Mouse (Mus musculus) lung, postnatal 10 days (tissue): Measurements from ENCODE around the gene Hoxb8.
A peak's percentile ranks its signal among the peaks of the same experiment; 100 is the strongest.

Experiments used
- DNase-seq: peaks from one replicate; pipeline ENCODE4 v3.0.0; 2021

Gene Hoxb8

DNA sequence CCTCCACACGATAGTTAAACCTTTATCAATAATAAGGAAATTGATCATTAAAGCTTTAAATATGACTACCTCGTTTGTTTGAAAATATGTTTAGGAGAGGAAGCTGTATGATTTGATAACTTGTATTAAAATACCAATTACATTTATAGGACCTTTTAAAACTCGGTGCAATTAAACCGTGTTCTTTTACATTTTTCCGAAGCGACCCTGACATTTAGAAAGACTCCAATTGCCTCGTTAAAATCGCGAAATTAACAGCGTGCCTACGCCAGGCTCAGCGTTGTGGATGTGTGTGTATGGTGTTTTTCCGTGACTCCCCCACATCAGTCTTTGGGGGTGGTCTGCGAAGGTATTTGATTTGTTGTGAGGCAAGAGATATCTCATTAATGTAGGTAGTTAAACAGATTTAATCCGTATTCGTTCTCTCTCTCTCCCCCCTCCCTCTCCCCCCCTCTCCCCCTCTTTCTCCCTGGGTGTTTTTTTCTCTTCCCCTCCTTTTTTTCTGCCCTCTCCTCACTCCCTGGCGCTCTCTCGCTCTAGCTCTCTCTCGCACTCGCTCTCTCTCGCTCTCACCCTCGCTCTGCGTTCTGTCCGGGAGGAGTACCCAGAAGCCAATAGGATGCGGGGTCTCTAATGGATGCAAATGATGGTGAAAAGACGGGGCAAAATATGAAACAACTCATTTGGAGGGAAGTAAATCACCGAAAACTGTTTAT, at the start of gene Hoxb8:
Gene Hoxb8, plus strand, starts transcription at position 51 of the 716 bp plus-strand sequence.
- no peak for DNase-seq

DNA sequence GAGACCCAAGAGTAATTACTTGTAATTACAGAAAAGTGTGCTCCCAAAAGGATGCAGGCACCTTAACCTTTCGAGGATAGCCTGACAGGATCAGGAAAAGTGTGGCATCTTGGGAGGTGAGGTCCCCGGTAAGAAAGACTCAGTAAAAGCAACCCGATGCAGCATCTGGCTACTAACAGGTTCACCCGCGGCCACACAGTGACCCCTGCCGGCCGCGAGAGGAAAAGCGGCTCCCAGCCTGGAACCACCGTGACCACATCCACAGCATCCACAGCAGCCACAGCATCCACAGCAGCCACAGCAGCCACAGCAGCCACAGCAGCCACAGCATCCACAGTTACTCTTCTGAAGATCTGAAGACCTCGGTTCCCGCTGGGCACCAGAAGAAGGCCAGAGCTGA, 46.8 kb upstream of the Hoxb8 start:
- peak; percentile 58 for DNase-seq

DNA sequence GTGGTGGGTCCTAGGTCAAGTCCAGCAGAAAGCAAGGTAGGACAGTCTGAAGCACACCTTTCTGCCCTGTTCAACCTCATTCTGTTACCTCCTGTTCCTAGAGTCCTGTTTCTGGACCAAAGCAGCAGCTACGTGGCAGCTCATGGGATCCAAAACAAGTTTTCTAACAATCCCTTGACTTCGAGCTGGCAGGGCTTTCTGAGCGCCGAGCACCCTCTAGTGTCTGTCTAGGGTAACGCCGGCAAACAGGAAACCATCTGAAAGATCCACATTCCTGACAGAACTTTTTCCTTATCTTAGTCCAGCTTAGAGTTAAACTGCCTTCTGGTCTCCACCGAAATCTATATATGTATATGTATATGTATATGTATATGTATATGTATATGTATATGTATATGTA, 41.5 kb upstream of the Hoxb8 start:
- DNase-seq: peak; percentile 69

DNA sequence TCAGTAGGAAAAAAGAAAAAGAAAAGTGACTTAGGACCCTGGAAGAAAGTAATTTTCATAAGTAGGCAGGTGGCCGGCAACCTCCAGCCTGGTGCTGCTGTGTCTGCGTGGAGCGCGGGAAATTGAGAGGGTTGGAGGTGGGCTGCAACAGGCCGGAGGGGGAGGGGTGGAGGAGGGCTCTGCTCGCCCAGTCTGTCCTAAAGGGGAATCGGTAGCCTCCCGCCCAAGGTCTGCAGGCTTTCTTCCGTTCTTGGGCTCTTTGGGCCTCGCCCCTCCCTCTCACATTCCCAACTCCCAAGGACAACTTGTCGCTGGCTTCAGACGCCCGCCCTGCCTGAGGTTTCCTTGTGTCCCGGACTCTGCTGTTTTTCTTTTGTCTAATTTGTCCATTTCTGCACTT, 30.8 kb upstream of the Hoxb8 start:
- no peak for DNase-seq

DNA sequence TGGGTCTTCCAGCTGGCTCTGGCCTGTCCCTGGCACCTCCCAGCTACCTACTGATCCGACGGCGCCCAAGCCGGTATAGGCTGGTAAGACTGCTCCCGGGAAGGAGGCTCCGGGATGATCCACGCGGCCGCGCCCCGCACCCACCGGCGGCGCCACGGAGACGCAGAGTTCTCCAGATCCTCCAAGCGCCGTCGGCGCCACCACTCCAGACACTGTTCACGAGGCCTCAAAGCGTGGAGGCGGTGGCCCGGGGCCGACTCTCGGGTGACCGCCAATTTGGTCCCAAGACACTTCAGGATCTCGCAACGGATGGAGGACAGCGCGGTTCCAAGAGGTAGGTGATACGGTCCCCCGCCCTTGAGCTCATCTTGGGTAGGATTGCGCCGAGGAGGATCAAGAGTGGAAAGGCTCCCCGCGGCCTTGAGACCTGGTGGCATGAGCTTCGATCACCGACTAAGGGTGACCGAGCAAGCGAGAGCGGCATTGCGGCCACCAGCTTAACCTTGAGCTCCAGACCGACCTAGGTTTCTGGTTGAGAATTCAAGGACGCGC, 30.1 kb upstream of the Hoxb8 start:
- no peak for DNase-seq

DNA sequence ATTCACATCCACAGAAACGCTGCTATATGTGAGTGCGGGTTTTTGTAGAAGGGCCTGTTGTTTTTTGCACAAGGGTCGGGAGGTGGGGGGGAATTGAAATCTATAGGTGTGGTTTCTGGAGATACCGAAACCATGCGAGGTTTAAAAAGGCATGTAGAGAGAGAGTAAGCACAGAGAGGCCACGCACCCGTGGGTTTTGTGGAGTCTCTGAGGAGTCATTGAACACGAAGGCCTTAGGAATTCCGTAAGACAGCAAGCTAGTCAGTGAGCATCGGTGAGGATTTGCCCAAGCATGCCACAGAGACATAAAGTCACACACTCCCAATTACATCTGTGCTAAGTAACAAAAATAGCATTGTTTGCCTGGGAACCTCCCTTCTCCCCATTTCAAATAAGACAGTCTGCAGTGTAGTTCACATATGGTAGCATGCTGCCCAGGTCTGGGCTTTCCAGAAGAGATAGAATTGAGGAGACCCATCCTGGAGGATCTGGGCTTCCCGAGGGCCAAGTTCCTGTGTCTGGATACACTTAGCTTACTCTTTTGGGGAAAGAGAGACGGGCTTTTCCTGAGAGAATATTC, 29.1 kb upstream of the Hoxb8 start:
- DNase-seq: no peak

DNA sequence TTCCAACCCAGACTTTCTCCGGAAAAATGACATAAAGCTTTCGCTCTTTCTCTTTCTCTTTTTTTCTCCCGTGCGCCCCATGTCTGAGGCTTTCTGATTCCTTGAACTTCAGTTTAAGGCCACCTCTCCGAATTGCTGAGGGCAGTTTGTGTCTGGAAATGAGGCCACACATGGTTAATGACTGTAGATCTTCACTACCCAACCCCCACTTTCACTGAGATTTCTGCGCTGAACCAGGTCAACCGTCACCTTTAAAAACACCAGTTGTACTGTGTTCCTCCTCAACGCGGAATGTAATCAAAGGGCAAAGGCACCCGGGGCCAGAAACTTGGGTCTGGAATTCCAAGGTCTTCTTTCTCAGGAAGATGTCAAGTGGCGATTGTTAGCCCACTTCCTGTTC, 27.5 kb upstream of the Hoxb8 start:
- DNase-seq: no peak

DNA sequence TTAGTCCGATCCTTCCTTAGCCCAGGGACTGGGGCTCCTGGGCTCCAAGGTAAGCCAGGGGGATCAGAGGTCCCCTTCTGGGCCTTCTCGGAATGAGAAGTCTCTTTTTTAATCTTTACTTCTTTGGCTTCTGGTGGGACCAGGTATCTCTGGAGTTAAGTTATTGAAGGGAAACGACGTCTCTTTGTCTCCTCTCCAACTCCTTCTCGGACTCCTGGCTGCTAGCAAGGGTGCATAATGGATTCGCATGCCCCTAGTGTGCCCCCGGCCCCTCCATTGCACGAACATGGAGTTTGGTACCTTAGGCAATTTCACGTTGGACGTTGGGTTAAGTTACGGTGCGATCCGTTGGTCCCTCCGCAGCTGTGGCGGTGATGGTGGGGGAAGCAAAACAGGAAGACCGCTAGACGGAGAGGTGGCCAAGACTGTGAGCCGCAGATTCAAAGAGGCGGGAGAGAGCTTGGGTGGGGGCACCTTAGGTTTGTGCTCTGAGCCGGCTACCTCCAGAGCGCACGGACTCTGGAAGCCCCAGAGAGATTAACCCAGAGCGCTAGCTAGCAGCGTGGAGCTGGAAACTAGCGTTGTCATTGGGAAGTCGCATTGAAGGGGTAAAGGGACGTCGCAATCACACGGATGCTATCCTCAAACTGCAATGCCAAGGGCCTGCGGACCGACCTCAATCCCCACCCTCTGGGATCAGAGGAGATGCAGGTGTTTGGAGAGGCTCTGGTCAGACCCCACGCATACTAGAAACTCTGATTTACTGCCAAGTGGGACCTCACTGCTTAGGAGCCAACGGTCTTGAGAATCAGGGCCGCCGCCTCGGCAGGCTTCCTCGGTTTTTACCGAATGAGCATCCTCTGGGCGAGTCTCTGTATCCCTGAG, 26.4 kb upstream of the Hoxb8 start:
- no peak for DNase-seq

DNA sequence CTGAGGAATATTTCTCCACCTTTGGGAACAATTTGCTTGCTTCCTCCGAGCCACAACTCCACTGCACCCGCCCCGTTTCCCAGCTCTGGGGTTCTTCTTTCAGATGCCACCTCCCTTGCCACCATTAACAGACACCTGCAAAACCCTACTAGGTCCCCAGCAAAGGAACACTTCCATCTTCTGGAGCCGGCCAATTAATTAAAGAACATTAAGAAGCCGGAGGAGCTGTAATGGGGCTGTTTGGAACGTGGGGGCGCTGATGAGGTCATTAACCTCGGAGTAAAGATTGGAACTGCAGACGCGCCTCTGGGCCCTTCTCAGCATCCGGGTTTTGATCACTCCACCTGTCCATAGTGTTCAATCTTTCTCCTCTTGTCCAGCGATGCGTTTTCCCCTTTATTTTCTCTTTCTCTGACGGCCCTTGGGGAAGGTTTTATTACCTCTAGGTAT, 25.7 kb upstream of the Hoxb8 start:
- no peak for DNase-seq

DNA sequence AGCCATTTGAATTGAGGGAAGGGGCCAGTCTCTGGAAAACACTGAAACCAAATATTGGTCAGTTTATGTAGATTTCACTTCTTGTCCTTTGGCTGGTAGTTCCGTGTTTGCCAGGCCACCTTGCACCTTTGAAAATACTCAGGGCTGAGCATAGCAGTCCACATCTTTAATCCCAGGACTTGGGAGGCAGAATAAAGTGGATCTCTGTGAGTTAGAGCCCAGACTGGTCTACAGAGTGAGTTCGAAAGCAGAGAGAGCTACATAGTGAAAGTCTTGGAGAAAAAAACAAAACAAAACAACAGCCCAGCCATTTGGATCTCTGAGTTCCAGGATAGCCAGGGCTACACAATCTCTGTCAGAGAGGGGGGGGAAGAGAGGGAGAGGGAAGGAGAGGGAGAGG, 24.6 kb upstream of the Hoxb8 start:
- no peak for DNase-seq

DNA sequence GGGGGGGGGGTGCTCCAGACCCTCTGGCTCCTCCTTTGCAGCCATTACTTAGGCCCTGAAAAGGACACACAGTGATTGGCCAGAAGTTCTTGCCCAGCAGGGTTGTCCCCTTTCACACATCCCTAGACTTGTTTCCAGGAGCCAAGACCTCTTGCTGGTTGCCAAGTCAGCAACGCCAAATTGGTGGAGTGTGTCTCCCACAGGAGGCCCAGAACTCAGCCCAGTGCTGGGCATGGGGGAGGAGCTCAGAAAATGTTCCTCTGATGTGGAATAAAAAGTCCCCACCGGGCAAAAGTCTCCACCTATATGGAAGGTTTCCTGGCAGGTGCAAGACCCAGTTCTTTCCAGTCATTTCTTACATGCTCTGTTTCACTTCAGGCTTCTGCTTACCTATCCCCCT, 22.7 kb upstream of the Hoxb8 start:
- no peak for DNase-seq

DNA sequence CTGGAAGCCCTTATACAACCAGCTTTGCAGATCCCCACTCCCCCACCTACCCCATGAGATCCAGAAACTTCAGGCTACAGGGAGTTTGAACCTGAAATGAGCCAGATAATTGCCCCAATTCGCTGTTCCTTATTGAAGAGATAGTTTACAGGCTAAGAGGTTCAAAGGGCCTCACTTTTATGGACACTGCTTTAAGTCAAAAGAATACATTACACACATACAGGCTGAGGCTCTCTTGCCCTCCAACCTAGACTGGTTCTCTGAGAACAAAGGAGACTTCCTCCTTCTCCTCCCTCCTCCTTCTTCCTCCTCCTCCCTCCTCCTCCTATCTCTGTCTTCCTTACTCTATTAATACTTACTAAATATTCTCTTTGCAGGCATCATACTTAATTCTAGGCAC, 22.2 kb upstream of the Hoxb8 start:
- no peak for DNase-seq

DNA sequence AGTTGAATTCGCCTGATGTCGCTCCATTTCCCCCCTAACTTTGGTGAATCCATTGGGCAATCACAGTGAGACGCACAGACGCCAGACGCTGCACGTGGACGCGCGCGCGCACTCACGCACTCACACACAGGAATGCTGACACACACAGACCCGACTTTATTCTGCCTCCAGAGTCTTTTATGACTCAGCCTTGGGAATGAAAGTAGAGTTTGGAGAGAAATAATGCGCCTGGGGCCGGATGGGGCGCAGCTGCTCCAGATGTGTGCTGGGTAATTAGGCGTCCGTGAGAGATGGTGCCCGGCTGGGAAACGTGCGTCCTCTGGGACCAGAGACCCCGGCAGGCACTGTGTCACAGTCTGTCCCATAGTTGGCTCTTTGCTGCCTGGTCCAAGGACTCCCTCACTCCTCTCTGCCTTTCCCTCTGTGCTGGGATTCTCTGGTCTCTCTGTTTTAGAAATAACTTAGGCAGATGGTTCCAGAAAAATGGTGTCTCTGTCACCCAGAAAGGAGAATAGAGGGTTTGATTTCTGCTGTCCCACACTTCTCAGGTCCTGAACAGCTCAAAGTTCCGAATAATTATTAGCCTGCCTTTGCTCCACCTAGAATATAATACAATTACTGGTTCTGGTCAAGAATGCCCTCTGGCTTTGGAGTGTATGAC, 21.3 kb upstream of the Hoxb8 start:
- DNase-seq: peak; percentile 45

DNA sequence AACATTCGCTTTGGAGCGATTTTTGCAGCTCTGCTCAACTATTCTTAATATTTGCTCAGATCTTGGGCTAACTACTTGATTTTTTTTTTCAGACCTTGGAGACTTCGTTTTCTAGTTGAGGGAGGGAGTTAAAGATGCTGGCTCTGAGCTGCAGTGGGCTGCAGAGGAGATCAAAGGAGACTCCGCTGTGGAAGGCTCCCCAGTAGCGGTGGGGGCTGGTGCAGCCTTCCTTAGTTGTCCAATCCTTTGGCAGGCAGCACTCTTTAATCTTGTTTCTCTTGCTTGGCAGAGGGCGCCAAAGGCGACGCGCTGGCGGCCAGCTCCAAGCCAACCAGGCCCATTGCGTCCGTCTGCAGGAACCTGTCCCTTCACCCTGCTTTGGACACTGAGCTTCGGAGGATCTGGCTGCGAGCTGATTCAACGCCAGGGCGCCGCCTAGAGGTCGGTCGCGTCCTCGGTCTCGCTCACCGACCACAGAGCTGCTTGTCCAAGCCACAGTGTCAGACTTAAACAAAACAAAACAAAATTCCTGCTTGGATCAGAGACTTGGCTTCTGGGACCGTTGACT, 20.3 kb upstream of the Hoxb8 start:
- DNase-seq: peak; percentile 84

DNA sequence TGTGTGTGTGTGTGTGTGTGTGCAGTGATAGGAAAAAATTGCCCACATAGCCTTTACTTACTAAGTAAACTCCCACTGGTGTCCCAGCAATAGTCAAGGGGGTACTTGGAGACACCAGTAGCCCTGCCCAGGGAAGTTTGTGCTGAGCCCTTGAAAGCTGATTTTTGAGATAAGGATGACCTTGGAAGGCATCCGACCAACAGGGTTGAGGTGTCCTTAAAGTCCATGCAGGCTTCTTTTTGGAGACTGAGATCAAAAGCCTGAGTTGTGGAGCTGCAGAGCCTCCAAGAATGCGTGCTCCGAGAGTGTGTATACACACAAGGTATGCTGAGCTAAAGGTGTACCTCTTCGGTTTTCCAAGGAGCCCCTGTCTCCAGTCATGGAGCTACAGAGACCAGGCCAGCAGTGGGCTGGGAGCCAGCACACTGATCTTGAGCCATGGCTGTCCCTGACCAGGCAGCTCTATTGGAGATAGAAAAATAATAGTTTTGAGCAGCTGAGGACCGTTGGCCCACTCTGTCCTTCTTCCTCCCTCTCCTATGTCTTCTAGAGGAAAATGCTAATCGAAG, 19.4 kb upstream of the Hoxb8 start:
- no peak for DNase-seq

DNA sequence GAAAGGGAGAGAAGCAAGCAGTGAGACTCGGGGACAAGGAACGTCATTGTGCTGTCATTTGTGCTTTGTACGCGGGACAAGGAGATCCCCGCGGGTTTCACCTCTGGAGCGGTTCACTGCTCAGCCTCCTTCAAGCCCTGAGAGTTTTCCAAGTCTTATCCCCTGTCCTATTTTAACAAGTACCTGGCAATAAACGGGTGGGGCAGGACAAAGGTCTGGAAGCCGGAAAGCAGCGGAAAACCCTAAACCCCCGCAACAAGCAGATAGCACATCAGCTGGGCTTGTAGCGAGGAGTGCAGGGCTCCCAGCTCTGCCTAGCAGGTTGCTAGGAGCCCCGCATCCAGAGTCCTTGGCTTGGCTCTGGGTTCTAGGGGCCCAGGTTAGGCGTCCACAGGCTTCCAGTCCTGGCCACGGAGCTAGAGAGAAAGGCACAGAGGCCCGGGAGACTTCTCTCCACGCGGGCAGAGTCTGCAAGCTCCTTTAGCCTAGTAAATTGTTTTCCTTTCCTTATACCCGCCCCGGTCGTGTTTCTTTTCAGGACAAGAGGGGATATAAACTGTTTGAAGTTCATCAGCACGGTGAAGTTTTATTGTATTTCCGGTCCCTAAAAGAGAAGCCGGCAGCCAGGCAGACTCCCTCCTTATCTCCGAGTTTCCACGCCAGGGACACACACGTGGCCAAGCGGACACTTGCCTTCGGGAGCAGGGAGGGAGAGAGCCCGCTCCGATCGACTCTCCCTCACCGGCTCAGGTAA, 17.9 kb upstream of the Hoxb8 start:
- DNase-seq: no peak

DNA sequence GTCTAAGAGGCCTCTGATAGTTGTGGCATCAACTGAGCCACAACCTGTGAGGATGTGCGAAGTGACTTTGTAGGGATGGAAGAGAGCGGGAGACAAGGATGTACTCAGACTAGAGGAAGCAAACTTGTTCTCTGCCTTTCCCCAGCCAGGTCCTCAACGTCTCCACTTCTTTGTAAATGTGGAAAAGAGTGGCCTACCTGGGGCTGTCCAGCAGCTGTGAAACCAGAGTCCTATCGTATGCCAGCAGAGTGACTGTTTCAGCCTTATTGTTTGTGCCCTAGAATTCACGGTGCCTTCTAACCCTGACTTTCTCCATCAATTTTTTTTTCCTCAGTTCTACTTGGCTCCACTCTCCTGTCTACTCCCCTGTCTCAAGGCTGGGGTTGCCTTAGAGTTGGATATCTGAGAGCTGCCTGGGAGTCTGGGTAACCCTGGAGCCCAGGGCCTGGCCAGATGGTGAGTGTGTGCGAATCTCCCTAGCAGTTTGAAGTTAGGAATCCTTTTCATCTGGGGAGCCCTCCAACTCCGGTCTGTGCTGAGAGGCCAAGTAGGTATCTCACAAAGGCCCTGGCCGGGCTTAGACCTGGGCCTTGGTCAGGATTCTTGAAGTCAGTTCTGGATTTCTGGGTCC, 17.2 kb upstream of the Hoxb8 start:
- no peak for DNase-seq

DNA sequence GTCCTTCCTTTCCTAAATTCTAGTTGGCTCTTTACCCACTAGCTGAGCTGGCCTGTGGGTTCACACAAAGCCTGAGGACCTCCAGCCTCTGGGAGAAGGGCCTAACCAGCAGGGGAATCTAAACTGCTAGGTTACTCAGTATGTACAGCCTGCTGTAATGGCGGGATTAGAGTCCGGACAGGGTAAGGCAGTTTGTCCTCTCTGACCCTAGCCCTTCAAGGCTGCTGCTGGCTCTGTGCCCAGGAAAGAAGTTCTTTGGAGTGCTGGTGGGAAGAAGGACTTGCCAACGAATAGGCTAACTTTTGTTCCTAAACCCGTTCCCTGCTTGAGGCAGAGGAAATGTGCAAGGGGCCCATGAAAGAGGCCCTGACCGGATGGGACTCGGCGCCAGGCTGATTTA, 15.8 kb upstream of the Hoxb8 start:
- no peak for DNase-seq

DNA sequence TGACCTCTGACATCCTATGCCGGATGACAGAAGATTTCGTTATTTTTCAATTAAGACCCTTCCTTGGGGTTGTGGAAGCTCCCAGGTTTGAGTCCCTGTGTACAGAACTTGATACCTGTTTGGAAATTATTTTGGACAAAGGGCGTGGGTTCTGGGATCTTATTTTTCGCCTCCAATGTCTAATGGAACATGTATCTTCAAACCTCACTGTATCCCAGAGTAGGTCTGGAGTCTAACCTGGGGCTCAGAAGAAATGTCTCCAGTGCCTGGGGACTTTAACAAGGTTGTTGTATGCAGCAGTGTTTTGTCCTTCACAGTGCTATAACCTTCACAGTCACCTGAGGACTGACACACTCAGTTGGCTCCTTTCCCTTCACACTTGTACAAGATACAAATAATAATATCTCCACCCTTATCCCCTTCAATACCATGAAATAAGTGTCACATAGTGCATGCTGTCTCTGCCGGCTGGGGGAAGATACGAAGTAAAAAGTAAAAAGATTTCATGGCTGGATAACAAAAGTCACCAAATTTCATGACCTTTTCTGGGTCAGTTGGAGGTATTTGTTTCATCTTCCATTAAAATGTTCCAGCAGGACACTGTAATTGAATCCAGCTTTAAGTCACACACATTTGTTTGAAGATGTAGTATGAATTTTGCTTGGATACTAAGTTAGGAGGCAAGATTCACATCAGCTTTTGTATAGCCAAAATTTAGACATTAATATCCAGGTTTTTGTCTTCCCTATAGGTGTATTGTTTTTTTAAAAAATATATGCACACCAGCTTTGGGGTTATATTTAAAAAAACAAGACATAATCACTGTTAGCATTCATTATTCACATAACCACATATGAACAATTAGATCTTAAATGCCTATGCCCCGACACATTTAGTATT, 14.4 kb upstream of the Hoxb8 start:
- no peak for DNase-seq
